Mouse (Mus musculus): ENCODE measurements around the gene Neurl3. TPM values are rescaled to one million over a fixed set of nuclear protein-coding genes. Genes with fewer than 3 reads are reported as not detected.

Gene Neurl3
- total RNA-seq, 4 experiments from 2014 or later = 0.27 to 1.1 (median 0.40) TPM

DNA sequence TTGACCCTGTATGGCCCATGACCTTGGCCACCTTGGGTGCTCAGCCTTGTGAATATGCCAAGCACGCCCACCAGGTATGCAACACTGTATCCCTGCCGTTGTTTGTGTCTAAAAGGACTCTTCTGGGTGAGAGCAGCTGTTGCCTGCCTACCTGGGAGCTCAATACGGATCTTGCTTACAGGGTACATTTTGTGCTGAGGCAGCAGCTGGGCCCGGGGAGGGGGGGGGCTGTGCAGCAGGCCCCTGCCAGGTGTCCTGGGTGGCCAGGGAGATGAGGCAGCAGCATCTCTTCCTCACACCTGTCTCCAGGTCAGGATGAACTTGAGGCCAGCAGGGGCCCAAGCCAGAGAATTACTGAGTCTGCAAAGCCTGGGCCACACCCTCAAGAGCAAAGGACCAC lies 23.6 kb upstream of the Neurl3 start:
- DNase-seq (ENCODE audit: low spot score in 2 of 2) = no peak

DNA sequence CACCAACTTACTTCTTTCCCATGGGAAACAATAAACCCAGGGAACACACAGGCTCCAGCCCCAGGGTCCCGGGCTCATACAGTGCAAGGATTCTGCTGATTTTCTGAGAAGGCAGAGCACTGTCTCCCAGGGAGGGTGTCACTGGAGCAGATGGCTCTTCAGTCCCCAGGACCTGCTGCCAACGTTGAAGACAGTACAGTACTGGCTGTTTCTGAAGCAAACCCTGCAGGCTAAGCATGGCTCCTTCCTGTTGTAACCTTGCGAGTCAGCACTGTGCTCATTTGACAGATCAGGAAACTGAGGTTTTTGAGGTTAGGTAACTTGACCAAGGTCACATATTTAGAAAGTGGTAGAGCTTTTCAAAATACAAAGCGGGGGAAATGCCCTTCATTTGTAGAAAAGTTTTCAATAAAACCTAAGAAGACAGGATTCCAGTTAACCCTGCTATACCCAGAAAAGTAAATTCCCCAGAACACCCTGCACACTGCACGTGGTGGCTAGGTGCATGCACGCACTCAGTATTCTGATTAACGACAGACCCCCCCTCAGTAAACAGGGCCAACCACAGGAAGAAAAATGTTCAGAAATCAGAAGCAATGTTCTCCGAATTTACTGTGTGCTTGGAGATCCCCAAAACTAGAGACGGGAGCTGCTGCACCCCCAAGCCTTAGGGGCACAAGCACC lies 22.1 kb upstream of the Neurl3 start:
- no peak for DNase-seq (ENCODE audit: low spot score in 2 of 2)

DNA sequence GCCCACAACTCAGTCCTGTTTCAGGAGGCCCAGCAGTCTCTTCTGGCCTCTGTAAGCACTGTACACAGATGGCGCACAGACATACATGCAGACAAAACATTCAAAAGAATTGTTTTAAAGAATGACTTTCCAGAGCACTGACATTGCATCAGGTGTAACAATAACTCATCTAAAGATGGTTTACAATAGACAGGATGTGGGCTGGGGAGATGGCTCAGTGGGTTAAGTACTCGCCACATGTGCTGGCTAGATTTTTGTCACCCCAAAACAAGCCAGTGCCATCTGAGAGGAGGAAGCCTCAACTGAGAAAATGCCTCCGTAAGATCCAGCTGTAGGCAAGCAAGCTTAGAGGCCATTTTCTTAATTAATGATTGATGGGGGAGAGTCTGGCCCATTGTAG lies 19.9 kb upstream of the Neurl3 start:
- DNase-seq (ENCODE audit: low spot score in 2 of 2) = no peak

DNA sequence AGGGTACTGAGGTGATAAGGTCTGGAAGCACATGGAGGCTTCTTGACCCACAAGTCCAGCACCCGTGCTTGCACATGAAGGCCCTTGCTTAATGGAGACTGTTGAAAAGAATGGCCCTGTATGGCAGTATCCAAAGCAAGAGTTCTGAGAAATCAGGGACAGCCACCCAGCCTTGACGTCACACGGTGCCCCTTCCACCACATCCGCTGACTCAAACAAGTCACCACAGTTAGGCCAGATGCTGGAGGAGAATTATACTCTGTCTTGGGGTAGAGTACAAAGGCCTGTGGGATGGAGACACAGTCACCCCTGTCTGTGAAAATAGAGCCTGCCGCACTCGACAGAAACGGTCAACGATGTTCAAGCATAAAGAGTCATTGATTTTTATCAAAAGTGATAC lies 19.0 kb upstream of the Neurl3 start:
- no peak for DNase-seq (ENCODE audit: low spot score in 2 of 2)

DNA sequence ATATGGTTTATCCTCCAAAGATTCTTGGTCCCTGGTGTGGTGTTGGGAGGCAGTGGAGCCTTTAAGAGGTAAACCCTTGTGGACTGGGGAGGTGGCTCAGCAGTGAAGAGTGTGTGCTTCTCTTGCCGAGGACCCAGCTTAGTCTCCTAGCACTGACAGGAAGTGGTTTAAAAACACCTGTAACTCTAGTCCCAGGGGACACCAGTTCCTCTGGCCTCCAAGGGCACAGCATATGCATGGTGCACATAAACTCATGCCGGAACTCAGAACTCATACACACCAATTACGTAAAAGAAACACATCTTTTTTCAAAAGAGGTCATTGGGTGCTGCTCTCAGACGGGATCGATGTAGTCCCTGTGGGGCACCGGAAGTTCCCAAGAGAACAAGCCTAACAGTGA lies 7.4 kb upstream of the Neurl3 start:
- DNase-seq (ENCODE audit: low spot score in 2 of 2) = no peak

DNA sequence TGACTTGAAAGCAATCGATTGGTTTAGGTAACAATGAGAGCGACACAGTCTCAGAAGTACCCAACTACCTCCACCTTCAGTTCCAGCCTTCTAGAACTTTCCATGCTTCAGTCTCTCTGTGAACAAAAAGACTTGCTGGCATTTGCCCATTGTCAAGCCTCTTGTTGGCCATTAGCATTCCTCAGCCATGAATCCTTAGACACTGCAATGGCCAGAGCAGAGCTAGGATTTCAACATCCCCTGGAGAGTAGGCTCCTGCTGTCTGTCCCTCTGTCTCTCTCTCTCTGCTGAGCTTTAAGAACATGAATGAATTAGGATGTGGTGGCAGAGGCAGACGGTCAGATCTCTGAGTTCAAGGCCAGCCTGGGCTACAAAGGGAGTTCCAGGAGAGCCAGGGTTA lies 6.5 kb upstream of the Neurl3 start:
- DNase-seq (ENCODE audit: low spot score in 2 of 2) = no peak

DNA sequence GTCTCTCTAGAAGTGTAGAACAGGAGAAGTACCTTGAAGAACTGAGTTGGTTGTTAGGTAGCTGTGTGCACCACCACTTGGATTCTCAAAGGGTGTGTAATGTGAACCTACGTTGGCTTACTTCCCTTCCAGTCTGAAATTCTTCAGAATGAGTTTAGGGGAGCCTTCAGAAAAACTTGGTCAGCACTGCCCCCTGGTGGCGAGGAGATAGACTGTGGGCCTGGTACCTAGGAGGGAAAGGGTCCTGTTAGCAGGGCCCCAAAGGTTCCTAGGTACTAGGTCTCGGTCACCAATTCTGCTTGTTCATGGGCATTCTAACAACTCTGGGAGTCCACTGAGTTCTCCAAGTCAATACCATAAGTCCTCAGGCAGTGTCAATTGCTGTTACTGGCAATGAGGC lies 4.7 kb upstream of the Neurl3 start:
- peak; percentile 44 to 59 for DNase-seq (ENCODE audit: low spot score in 2 of 2)

DNA sequence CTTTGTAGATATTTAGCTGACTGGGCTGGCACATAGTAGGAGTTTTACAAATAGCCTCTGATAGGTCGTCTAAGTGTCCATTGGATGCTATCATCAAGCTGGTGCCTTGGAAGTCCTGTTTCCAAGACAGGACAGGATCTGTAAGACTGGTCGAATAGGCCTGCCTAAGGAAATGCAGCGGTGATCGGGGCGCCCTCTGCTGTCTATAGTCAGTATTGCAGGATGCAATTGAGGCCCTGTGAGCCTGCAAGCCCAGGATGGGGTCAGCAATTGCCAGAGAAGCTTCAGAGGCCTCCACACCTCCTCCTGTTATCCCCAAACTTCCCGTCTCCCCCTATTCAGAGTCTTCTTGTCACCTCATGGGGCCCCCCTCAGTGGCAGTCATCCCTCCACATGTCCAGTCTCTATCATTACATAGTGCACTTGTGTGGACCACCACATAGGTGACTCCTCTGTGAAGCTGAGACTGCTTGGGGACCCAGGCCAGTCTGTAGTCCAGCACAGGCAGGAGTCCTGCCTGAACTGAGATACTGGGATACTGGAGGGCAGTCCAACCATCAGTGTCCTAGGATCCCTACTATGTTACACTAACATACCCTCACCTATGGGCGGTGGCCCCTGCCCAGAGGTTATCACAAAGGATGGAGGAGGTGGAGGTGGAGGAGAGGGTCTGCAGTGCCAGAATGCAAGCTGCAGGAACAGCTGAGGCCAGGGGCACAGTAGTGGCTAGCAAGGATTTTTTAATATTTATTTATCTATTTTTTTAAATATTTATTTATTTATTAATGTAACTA lies 3.0 kb upstream of the Neurl3 start:
- DNase-seq (ENCODE audit: low spot score in 2 of 2) = peak; percentile 63 to 66

DNA sequence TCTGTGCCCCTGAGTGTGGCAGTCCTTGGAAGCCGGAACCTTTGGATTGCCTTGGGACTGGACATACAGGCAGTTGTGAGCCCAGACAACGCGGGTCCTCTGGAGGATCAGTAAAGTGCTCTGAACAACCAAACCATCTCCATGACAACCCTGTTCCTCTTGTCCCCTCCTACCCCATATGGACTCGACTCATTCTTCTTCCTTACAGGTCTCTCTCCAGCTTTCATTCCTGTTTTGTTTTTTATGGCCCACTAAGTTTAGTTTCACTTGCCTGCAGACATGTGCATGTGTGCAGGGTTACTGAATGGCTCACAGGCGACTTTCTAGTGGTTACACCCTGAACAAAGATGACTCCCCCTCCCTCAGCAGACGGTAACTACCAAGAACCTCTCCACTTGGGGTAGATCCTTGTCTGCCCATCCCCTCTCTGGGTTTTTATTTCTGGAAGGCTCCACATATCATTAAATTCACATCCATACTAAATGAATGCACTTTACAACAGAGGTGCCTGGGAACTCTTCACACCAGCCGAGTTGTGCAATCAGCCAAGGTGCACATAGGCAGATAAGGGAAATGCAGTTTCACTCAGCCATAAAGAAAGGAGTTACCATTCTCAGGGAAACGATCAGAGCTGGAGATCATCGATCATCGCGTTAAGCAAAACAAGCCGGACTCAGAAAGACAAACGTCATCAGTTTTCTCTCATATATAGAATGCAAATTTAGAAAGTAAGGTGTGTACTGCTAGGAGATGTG lies 1.3 kb upstream of the Neurl3 start:
- DNase-seq (ENCODE audit: low spot score in 2 of 2) = no peak

DNA sequence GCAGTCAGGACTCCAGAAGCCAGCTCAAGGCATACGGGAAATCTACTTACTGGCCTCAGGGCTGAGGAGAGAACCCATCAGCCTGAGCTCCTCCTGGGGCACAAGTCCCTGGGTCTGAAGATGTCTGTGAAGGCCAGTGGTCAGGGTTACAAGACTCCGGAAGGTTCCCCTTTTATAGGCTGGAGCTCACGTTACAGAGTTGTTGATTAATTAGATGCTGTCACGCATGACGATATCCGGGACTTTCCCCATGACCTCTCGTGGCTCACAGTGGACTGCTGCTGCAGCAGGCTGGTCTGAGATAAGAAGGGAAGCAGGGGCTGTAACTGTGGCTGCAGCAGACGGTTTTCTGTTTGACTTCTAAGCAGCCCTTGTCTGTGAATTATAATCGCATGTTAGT lies 1.2 kb downstream of the Neurl3 start:
- DNase-seq (ENCODE audit: low spot score in 2 of 2) = no peak

DNA sequence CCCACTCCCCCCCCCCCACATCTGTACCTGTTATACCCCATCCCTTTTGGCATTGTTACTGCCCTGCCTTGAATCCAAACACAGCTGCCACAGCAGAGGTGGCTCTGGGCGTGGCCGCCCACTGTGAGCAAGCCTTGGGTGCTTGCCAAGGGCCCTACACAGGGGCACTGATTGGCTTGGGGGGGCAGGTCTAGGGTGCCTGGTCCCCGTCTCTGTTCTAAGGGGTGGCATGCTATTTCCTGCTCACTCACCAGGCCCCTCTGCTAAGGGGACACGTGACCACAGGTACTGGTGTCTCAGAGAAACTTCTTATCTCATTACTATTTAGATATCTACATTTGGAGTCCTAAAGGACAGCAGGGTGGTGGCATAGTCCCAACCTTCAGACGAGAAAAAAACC lies 1.9 kb downstream of the Neurl3 start:
- no peak for DNase-seq (ENCODE audit: low spot score in 2 of 2)

DNA sequence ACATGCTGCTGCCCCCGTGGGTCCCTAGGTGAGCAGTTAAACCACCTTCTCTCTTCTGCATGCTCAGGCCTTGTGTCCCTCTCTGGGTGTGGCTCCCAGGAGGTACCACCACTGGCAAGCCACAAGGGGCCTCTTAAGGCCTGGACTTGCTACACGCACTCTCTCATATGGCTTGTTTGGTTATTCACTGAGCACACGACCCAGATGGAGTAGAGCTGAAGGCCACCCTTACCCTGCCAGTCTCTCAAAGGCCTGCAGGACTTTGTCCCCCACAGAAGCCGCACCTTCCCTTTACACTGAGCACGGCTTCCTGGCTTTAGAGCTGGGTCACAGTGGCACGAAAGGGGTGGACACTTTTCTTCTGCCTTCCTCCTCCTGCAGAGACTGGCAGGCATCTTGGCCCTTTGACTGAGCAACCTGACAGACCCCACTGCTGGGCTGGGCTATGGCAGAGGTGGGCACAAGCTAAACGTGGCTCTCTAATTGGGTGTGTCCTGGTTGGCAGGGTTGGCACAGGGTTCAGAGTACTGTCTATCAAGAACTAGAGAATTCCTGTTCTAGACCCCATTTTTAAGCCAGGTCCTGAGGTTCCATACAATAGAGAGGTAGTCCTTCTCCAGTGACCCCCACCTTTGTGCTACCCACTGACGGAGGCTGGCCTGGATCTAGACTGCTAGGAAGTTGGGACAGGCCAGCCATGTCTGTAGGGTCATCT lies 2.8 kb downstream of the Neurl3 start:
- no peak for DNase-seq (ENCODE audit: low spot score in 2 of 2)

DNA sequence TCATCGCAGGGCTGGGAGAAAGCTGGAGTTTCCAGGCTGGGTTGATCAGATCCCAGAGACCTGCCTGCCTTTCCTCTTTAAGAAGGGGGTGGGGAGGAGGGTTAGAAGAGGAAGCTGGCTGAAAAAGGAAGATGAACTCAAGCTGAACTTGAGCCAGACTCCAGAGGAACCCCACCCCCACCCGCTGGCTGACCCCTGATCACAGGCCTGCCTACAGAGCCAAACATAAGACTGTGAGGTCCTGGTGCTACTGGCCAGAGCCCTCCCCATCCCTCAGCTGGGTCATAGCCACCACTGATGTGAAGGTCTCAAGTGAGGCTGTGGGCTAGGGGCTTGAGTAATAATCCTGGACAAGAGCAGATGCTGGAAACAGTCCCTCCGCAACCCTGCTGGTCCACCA lies 3.8 kb downstream of the Neurl3 start:
- DNase-seq (ENCODE audit: low spot score in 2 of 2) = no peak

DNA sequence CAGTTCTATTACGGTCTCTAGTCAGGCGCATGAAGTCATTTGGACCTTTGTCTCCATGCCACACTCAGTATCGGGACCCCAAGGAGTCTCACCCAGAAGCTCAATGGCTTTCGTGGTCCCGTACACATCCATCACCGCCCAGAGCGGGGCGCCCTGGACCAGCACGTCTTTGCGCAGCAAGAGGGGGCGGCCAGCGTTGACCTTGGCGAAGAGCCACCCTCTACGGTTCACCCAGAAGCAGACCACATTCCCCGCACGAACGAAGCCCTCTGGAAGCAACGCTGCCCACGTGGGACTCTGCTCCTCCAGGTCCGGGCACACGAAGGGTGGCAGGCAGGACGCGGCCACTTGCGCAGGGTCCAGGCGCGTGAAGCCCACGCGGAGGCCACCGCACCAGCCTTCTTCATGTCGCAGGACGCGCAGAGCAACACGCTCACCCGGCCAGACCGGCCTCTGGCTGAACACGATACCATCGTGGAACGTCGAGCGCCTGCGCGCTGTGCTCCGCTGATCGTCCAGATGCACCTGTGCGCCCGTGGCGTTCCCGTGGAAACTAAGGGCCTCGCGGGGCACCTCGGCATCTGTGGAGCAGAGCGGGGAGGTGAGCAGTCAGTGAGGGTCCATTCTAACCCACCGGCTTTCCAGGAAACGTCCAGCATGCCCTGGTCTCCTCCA lies 5.2 kb downstream of the Neurl3 start:
- DNase-seq (ENCODE audit: low spot score in 2 of 2) = no peak

DNA sequence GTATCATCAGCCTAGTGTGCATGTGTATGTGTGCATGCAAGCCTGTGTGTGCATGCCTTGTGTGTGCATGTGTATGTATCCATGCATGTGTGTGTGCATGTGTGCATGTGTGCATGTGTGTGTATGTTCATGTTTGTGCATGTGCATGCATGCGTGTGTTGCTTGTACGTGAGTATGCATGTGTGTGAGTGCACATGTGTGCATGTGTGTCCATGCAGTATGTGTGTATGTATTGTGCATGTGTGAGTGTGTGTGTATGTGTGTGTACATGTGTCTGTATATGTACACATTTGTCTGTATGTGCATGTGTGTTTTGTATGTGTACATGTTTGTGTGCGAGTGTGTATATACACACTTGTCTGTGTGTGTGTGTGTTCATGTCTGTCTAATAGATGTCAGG lies 6.9 kb downstream of the Neurl3 start:
- no peak for DNase-seq (ENCODE audit: low spot score in 2 of 2)

DNA sequence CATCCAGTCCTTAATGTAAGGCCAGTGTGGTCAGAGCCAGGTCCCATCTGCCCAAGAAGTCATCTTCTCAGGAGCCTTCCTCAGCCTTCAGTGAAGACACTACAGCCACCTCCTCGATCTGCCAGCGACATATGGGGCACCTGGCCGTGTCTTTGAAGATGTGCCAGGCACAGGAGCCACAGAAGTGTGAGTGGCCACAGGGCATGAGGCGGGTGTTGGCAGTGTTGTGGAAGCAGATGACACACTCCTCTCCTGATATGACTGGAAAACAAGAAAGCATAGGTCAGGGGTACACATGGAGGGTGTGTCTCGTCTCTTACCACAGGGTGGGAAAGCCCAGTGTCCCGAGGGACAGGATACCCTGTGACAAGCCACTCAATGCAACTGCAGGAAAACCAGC lies 8.2 kb downstream of the Neurl3 start:
- no peak for DNase-seq (ENCODE audit: low spot score in 2 of 2)

DNA sequence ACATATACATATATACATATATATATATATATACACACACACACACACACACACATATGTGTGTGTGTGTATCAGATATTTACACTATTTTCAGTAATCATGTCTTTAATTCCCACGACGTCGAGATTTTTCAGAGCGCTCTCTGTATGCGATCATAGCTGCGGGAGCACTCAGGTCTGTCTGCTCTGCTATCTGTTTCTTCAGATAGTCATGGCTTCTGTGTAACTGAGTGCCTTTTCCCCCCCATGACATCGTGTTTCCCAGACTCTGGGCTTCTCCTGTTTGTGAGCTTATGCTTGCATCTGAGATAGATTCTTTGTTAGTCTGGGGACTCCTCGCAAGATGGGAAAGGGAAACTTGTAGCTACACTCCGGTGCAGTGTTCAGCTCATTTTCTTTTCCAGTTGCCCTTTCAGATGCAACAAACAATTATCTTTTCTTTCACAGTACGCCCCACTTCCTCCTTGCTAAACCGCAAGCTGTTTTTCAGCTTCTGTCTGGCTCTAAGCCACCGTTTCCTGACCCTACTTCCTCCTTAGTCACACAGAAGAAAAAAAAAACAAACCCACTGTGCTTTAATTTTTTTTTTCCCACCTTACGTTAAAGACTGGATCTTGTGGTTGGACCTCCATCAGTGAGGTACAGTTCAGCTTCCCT lies 10.5 kb downstream of the Neurl3 start:
- DNase-seq (ENCODE audit: low spot score in 2 of 2) = no peak

DNA sequence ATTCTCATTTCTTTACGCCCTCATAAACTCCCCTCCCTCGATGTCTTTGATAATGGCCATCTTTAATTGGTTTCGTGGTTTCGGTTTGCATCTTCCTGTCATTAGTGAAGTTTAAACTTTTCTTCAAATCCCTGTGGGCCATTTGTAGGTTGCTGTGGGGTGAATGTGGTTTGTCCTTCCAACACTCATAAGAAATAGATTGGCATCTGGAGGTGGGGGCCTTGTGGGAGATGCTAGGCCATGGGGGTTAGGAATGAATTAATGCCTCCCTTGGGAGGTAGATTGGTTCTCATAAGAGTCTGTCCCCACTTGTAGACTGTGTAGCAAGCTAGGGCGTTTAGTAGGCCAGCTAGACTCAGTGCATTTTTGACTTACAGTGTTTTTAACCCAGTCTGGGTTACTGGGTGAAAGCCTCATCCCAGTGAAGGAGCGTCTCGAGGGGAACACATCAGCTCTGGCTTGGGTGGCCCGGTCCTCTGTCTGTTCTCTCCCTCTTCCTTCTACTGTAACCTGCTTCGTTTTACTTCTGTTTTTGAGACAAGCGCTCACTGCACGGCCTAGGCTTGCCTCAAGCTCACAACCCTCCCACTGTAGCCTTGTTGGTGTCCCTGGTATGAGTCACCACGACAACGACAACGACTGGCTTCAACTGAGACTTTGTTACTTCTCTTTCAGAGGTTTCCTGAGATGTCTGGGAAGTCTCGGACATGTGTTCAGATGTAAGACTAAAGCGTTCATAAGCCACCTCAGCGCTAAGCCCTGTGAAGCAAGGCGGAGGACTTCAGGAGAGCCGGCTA lies 12.6 kb downstream of the Neurl3 start:
- no peak for DNase-seq (ENCODE audit: low spot score in 2 of 2)

DNA sequence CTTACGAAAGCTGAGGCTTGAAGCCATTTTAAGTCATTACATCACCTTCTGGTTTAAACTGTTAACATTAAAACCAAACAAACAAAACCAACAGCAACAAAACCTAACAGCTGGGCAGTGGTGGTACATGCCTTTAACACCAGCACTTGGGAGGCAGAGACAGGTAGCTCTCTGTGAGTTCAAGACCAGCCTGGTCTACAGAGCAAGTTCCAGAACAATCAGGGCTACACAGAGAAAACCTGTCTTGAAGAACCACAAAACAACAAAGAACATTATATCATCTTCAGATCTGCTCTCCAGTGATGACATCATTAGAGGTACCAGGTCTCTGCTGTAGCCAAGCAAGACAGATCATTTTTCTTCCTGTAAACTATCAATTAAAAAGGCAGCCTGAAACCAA lies 14.1 kb downstream of the Neurl3 start:
- DNase-seq (ENCODE audit: low spot score in 2 of 2) = no peak

DNA sequence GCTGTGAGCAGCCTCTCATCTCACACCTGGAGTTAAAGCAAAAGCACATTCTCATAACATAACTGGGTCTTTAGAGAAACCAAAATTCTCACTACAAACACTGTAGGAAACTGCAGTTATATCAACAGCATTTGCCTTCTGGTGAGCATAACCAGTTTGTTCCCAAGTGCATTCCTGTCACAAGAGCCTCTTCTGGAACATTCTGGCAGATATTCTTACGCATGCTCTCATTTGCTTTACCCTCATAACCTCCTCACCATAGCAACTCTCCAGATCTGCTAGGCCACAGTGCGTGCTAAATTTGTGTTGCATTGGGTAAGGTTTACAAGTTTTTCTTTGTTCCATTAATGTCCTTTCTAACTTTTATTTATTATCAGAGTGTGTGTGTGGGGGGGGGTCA lies 15.2 kb downstream of the Neurl3 start:
- DNase-seq (ENCODE audit: low spot score in 2 of 2) = no peak

Measured in gastrocnemius, adult 8-10 months (tissue).